Mouse (Mus musculus) R1 (cell line): ENCODE results near the gene Sox14.

Experiments
- DNase-seq: peaks from one replicate; pipeline ENCODE4 v3.0.0-alpha.2; 2018; ENCODE audit warnings: low read depth, low spot score

Gene Sox14

DNA sequence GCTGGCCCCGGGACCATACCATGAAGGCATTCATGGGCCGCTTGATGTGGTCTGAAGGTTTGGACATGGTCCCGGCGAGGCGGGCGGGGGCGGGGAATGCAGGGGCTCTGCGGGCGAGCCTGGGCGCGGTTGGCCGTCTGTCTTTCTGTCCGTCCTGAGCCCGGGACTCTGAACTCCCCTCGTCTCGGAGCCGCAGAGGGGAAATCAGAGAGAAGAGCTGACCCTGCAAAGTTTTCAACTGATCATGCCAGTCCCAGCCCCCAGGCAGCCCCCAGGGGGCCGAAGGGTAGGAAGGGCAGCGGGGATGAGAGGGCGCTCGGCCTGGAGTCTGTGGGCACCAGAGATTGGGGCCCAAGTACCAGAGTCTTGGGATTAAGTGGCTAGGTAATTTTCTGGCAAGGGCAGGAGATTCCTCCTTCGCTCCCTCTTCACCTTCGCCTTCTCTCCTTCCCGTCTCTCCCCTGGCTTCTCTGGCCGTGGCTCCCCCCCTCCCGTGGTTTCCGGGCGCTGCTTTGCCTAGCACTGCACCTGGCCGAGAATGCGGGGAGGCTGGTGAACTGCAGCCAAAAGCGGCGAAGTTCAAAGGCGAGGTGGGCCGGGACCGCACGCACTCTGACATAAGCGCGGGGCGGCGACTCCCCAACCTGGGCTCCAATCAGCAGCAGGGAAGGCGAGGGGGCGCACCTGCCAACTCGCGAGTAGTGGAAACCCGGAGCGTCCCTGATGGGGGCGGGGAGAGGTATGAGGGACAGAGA is at the start of gene Sox14:
Sox14 (minus strand) TSS at position 553 of the 755 bp plus-strand sequence.
- DNase-seq: peak; percentile 78

GRCm38 (mm10) chr9:99879311-99879710 is 3.3 kb upstream of the Sox14 start:
- no peak for DNase-seq

DNA sequence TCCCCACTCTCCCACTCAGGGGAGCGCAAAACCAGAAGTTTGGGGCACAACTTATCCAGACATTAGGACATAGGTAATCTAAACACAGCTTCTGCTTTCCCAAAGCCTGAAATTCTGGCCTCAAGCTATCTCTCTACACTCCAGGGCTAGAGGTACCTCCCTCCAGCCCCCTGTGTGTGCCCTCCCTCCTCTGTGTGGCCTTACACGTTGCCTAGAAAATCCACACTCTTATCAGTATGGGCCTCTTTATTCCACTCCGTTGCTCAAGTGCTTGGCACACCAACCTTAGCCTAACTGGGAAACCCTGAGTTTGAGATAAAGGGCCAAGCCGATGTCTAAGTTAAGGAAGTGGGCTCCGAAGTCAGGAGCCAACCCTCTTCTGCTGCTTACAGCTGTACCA is 2.6 kb upstream of the Sox14 start:
- no peak for DNase-seq

- DNase-seq: no peak
Observed at GRCm38 (mm10) chr9:99877056-99877546, 1.1 kb upstream of the Sox14 start.

GRCm38 (mm10) chr9:99876373-99877055 is 544 bp upstream of the Sox14 start:
- DNase-seq: peak; percentile 16

DNA sequence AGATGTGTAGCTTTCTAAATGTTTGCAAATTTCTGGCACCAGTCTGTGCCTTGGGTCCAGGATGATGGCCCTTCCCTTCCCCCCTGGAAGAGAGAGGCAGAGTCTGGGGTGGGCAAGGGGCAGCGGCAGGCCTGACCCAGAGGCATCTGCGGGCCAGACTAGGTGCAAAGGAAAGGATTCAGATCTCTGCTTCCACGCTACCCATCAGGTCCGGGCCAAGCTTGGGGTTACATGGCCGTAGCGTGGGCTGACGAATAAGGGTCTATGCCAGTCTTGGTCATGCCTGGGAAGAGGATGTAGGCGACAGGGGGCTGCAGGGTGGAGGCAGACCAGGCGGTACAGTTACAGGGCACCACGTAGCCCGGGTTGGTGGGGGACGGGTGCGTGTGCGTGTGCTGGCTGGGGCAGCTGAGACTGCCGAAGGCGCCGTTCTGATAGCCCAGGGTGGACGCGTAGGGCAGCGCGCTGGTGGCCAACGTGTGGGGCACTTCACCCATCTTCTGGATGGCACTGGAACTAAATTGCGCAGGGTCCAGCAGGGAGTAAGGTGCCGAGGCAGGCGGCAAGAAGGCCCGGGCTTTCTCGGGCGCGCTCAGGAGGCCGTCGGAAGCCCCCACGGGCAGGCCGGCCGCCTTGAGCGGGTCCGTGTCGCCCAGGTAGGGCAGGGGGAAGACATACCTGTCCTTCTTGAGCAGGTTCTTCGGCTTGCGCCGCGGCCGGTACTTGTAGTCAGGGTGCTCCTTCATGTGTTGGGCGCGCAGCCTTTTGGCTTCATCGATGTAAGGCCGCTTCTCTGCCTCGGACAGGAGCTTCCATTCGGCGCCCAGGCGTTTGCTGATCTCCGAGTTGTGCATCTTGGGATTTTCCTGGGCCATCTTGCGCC is 994 bp downstream of the Sox14 start:
- DNase-seq: peak; percentile 36

- no peak for DNase-seq
Observed at GRCm38 (mm10) chr9:99873721-99874120, 2.2 kb downstream of the Sox14 start.

DNA sequence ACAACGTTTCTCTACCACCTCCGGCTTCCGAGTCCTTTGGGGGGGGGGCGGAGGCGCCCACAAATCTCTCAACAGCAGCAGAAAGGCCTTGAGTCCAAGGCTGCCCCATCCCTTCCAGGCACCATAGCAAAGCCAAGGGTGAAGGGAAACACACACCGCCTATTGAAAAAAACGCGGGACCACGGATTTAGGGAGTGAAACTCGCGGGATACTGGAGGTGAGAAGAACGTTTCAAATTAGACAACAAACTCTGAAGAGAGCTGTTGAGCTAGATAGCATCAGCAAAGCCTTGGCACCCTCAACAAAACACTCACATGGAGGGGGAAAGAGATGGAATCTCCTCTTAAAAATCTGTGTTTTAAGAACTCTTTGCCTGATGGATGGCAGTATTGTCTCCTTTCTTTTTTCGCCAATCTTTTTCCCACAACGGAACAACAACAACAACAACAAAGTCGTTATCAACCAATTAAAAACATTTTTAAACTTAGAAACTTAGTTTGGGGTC is 2.8 kb downstream of the Sox14 start:
- DNase-seq: peak; percentile 17

DNA sequence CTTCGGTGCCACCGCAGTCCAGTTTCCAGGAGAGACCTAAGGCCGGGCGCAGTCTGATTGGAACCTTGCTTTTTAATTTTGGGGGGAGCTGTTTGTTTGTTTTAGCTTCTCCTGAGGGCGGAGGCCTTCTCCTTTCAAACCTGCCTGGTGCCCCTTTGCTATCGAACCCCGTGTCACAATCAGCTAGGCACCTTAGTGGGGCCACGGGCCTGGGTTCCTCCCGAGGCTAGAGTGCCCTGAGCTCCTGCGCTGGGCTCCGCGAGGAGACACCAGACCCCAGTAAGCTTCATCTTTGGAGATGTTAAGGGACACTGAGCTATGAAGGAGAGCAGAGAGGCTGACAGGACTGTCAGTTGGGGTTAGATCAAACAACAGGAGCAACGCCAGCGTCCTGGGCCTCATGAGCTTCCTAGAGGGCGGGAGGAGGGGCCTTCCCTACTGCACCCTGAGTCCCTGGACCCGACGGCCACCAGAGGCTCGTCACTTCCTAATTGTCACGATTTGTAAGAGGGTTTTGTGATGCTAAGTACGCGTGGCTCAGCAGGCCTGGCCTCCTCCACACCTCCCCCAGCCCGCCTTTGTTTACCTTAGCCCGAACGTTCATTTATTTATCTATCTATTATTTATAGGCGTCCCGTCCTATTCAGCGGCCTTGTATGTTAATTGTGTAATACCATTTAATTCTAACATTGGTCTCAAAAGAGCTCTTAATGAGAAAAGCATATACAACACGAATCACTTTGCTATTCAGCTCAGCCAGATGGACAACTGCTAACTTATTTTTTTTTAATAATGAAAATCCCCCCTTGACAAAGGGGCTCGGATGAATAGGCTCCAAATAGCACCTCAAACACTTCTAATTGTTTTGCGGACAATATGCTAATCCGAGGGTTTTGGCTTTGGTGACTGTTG is 3.5 kb downstream of the Sox14 start:
- DNase-seq: peak; percentile 72

GRCm38 (mm10) chr9:99871556-99872203 is 4.3 kb downstream of the Sox14 start:
- peak; percentile 80 for DNase-seq

GRCm38 (mm10) chr9:99870780-99871555 is 5.0 kb downstream of the Sox14 start:
- DNase-seq: no peak

DNA sequence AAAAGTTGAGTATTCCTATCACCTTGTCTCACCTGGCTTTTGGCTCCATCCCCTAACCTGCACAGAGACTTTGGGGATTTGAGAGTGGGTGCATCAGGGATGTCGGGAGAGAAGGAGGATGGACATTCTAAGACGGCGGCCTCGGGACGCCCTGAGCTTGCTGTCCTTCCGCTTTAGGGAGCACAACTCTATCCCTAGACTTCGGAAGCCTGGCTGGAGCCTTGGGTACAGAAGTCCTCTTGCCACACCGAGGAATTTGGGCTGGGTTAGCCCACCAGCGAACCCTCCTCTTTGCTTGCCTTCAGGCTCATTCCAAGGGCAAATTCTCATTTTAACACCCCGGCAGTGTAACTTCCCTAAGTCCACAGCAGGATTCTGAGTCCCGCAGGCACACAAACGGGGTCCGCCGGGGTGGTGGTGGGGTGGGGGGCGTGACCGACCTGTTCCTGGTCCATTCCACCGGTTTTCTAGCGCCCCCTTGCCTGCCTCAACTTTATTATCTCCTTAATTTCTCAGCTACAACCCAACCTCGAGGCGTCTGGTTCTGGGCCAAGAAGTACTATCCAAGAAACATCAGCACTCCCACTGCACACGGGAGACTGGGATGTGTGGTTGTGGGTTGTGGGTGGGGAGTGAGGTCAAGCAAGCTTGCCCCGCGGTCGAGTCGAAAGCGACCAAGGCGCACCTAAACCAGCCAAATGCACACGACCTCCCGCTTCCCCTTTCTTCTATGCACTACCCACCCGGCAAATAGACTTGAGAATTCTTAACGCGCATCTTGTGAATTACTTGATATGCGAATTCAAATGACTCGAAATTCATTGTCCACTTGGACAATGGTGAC is 5.8 kb downstream of the Sox14 start:
- DNase-seq: peak; percentile 48

- peak; percentile 55 for DNase-seq
Observed at GRCm38 (mm10) chr9:99869275-99869674, 6.7 kb downstream of the Sox14 start.

GRCm38 (mm10) chr9:99868606-99869005 is 7.4 kb downstream of the Sox14 start:
- peak; percentile 61 for DNase-seq

- DNase-seq: no peak
Observed at GRCm38 (mm10) chr9:99868054-99868453, 7.9 kb downstream of the Sox14 start.

DNA sequence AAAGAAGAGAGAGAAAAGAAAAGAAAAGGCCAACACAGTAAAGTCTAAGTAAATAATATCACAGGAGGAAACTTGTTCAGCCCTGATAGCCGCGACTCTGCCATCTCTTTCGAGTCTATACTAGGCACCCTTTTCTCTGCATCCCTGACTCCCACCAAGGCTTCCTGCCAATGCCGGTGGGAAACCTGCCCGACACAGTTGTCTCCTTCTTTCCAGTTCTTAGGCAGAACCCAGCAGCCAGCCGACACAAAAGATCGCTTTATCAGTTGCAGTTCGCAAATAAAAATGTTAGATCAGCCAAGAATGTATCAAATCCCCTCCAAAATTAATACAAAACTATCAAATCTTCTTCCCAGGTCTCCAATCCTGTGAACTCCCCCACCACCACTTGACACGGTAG is 13.0 kb downstream of the Sox14 start:
- no peak for DNase-seq

- DNase-seq: no peak
Observed at GRCm38 (mm10) chr9:99854486-99854885, 21.5 kb downstream of the Sox14 start.

DNA sequence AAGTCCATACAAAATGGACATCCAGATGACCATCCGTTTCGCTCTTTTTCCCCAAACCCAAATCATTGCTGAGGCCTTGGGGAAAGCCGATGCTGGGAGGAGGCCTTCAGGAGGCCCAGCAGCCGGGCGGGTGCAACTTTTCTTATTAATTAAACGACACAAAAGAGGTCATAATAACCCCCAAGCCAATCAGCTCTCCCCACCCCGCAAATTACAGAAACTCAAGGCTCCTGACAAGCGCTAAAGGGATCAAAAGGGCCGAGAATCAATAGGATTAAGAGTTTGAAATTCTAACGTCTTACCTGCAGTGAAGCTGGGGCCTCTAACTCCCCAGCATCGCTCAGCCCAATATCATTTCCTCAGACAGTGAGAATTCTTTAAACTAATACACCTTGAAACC is 22.6 kb downstream of the Sox14 start:
- DNase-seq: no peak
